9 mouse cellular contexts compared by ENCODE assay signal in the genomic region with DNA sequence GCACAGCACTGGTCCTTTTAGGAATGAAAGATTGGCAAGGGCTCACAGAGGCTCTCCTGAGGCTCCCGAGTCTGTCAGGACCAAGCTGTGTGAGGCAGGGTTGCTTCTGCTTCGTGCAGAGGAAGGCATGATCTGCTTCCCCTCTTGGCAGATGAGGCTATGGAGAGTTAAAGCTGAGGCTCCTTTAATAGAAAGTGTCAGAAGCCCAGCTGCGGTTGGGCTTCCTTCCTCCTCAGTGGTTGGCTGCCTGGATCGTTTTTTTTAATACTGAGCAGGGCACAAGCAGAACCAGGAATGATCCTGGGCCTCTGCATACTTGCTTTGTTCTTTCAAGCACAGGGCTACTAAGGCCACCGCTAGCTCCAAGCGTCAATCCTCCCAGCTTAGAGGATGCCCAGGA. TPM values are rescaled to one million over a fixed set of nuclear protein-coding genes. Genes with fewer than 3 reads are reported as not detected.
DNase-seq lines count a peak whose midpoint lies in the region; ATAC-seq lines count a peak whose summit lies in the region.
"Had no signal": no experiment of that assay in that cellular context is flagged by ENCODE, and none has a peak within 500 bp of the region (broad histone marks: within the 10 kb centered on the region; RNA-seq: fewer than 3 reads in every experiment).

No protein-coding gene starts in this region.

- H3K27ac ChIP-seq in hindbrain, embryonic 15.5 days (replicated peaks) = 0 out of 2 replicates have a peak overlapping the region, but pooled peaks have one; percentile 21

- H3K36me3 ChIP-seq in hindbrain, embryonic 15.5 days = peaks cover 5% of the 10 kb centered on the region; the same call in 1 of the 2 replicates

- H3K27me3 ChIP-seq in hindbrain, embryonic 15.5 days = no peaks in the 10 kb centered on the region

- peaks cover 7% of the 10 kb centered on the region; the same call in 1 of the 2 replicates for H3K4me1 ChIP-seq in hindbrain, embryonic 15.5 days (replicated peaks)

- H3K4me3 ChIP-seq in hindbrain, embryonic 15.5 days = no peak overlapping the region

- H3K9me3 ChIP-seq in hindbrain, embryonic 15.5 days = no peaks in the 10 kb centered on the region

- DNase-seq in left cerebral cortex, postnatal 25 days (ENCODE audit: low spot score in 2 of 2) = peak; percentile 39 to 43
- DNase-seq in left cerebral cortex, postnatal 4 days = no peak
- DNase-seq in brain, adult 2 months (ENCODE audit: low read depth, low spot score) = peak; percentile 60
- DNase-seq in urinary bladder, postnatal 36 days (ENCODE audit: low spot score in 2 of 2) = no peak
- no peak for DNase-seq in gastrocnemius, postnatal 10 days
- no peak for DNase-seq in ovary, postnatal 36 days (ENCODE audit: low spot score)

- H3K4me2 ChIP-seq in hindbrain, embryonic 15.5 days = no peak overlapping the region

- ATAC-seq in hindbrain, embryonic 15.5 days (ENCODE audit: low FRiP score, low read depth) = no peak
- ATAC-seq in monocyte, adult 5-6 weeks (replicated peaks; ENCODE audit: insufficient number of reproducible peaks, low FRiP score, low TSS enrichment, poor library complexity, severe bottlenecking) = peak; percentile 67

- 43% methylated on average over 6 of the region's 6 CpGs for WGBS in hindbrain, embryonic 15.5 days

- H3K9ac ChIP-seq in hindbrain, embryonic 15.5 days = no peak overlapping the region

- intact Hi-C loops in left cerebral cortex, postnatal 25 days (cut with DNase I) = no loop called here
- intact Hi-C loops in left cerebral cortex, postnatal 4 days (cut with DNase I) = no loop called here

RNA-seq across cellular contexts. Expression of gene Phxr2, which starts 4.5 kb away (rescaled TPM):
- not detected for total RNA-seq in left cerebral cortex, postnatal 25 days (2021)
- not detected for total RNA-seq in left cerebral cortex, postnatal 4 days (2021)
- polyA plus RNA-seq in hindbrain, embryonic 15.5 days (2015; fragmentation: Nextera tagmentation; extraction: Ambion mirVana) = not detected in 2 replicates
- total RNA-seq in monocyte, adult 5-6 weeks (2017) = not detected in 3 replicates
- not detected for total RNA-seq in gastrocnemius, postnatal 10 days (2021)
- polyA plus RNA-seq: intestine, embryonic 14.5 days had no signal

RNA-seq across cellular contexts. Expression of gene Galnt4, which starts 22.7 kb away (rescaled TPM):
- total RNA-seq in left cerebral cortex, postnatal 25 days (2021) = 1 to 10 TPM; 3.1 to 3.4 TPM
- total RNA-seq in left cerebral cortex, postnatal 4 days (2021) = 1 to 10 TPM; 4.0 to 4.1 TPM
- polyA plus RNA-seq in hindbrain, embryonic 15.5 days (2015; fragmentation: Nextera tagmentation; extraction: Ambion mirVana) = 3.0 and 3.3 TPM in 2 replicates
- 8.3 to 13.4 TPM (median 8.6 TPM) in 3 replicates for total RNA-seq in monocyte, adult 5-6 weeks (2017)
- 1 to 10 TPM; 5.0 to 6.0 TPM for total RNA-seq in gastrocnemius, postnatal 10 days (2021)

RNA-seq across cellular contexts. Expression of gene Poc1b, which starts 23.8 kb away (rescaled TPM):
- 1 to 10 TPM; 7.8 to 8.3 TPM for total RNA-seq in left cerebral cortex, postnatal 25 days (2021)
- 10 to 100 TPM; 13.3 to 14.8 TPM for total RNA-seq in left cerebral cortex, postnatal 4 days (2021)
- 11.5 and 15.4 TPM in 2 replicates for polyA plus RNA-seq in hindbrain, embryonic 15.5 days (2015; fragmentation: Nextera tagmentation; extraction: Ambion mirVana)
- total RNA-seq in monocyte, adult 5-6 weeks (2017) = 3.5 to 11.2 TPM (median 9.5 TPM) in 3 replicates
- total RNA-seq in gastrocnemius, postnatal 10 days (2021) = 1 to 10 TPM; 5.7 to 8.8 TPM

Comparison
In these comparisons a context has a peak if more than half of its experiments do, and no peak if none do; other contexts are left out.
1. DNase-seq: peak in left cerebral cortex, postnatal 25 days (2 of 2) and brain, adult 2 months (single experiment); none in left cerebral cortex, postnatal 4 days (single experiment), urinary bladder, postnatal 36 days (0 of 2), gastrocnemius, postnatal 10 days (single experiment) and ovary, postnatal 36 days (single experiment).